Mouse (Mus musculus) cerebellum, adult 11-12 months (tissue): ENCODE data around the gene Gast.
"Not testable (repeated sequence)": the region's sequence is repeated elsewhere in the genome, so short reads cannot be mapped to it uniquely, and the experiment has no call there.

Experiments
- DNase-seq: peaks from one replicate; pipeline ENCODE4 v3.0.0; 2022

The Gast gene

GRCm38 (mm10) chr11:100320701-100321410 lies 13.4 kb upstream of the Gast start:
- not testable (repeated sequence) for DNase-seq

- peak; percentile 45 for DNase-seq
Measured at GRCm38 (mm10) chr11:100321479-100322305, 12.5 kb upstream of the Gast start.

- DNase-seq = no peak
Measured at GRCm38 (mm10) chr11:100322591-100323258, 11.5 kb upstream of the Gast start.

- no peak for DNase-seq
Measured at GRCm38 (mm10) chr11:100323578-100323977, 10.6 kb upstream of the Gast start.

- DNase-seq = no peak
Measured at GRCm38 (mm10) chr11:100325062-100325629, 9.1 kb upstream of the Gast start.

- DNase-seq = no peak
Measured at GRCm38 (mm10) chr11:100327316-100327715, 6.9 kb upstream of the Gast start.

GRCm38 (mm10) chr11:100327761-100328160 lies 6.4 kb upstream of the Gast start:
- DNase-seq = no peak

- DNase-seq = no peak
Measured at GRCm38 (mm10) chr11:100330235-100330634, 4.0 kb upstream of the Gast start.

GRCm38 (mm10) chr11:100330816-100331375 lies 3.3 kb upstream of the Gast start:
- not testable (repeated sequence) for DNase-seq

- DNase-seq = no peak
Measured at GRCm38 (mm10) chr11:100332766-100333515, 1.3 kb upstream of the Gast start.

- no peak for DNase-seq
Measured at GRCm38 (mm10) chr11:100335731-100336130, 1.5 kb downstream of the Gast start.

GRCm38 (mm10) chr11:100344269-100344668 lies 10.1 kb downstream of the Gast start:
- no peak for DNase-seq

- peak; percentile 46 for DNase-seq
Measured at GRCm38 (mm10) chr11:100352076-100352857, 18.1 kb downstream of the Gast start.

- peak; percentile 72 for DNase-seq
Measured at GRCm38 (mm10) chr11:100355151-100355951, 21.1 kb downstream of the Gast start.

- DNase-seq = peak; percentile 76
Measured at GRCm38 (mm10) chr11:100355972-100356818, 22.0 kb downstream of the Gast start, which contains the start of gene Hap1. Hap1 (minus strand) TSS chr11:100356128.

GRCm38 (mm10) chr11:100356819-100357211 lies 22.6 kb downstream of the Gast start:
- no peak for DNase-seq

GRCm38 (mm10) chr11:100357408-100357807 lies 23.2 kb downstream of the Gast start:
- peak; percentile 34 for DNase-seq

- DNase-seq = no peak
Measured at GRCm38 (mm10) chr11:100360175-100360574, 26.0 kb downstream of the Gast start.

GRCm38 (mm10) chr11:100361059-100361458 lies 26.9 kb downstream of the Gast start:
- DNase-seq = not testable (repeated sequence)
